Mouse (Mus musculus): ENCODE results near the gene Phlda3.

DNA sequence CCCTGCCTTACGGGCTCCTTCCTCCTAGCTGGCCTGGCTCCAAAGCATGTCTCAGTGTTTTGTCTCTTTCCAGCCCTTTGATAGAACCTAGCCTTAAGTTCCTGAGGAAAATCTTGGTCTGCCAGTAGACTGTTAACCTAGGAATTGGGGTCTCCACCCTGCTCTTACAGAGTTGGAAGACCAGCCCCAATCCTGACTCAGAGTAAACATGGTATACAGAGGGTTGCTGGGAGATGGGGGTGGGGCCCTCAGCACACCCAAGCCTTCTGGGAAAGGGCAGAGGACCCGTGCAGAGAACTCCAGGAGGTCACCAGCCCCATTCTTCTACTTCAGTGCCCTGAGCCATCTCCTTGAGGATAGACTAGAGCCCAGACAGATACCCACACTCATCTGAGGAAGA is 46.7 kb downstream of the Phlda3 start:
- TF ChIP-seq CTCF (IDR thresholded peaks at IDR 0.05) (no peak), EP300 (IDR thresholded peaks at IDR 0.05; ENCODE audit: insufficient read depth, low read depth, low read length) (no peak), POLR2A (IDR thresholded peaks at IDR 0.05; ENCODE audit: insufficient read depth, low read depth, low read length) (no peak)
